Mouse (Mus musculus): ENCODE data around the gene Pno1.

GRCm38 (mm10) chr11:17170938-17171729 lies 40.2 kb downstream of the Pno1 start:
- TF ChIP-seq CTCF (IDR thresholded peaks at IDR 0.05) (no peak), POLR2A (IDR thresholded peaks at IDR 0.05; ENCODE audit: insufficient read depth, low read depth, low read length) (no peak)
